Mouse (Mus musculus) cerebellum, postnatal 25 days (tissue): ENCODE measurements at regions not wholly inside any gene's neighbourhood (a gene's known extent, or its start where the extent isn't known, plus 50 kb on each side); places are given as distances from the start of the nearest gene placed in this dataset.

ENCODE experiments used
- DNase-seq, 2 experiments: peaks; one replicate each; pipeline ENCODE4 v3.0.0; 2021; ENCODE audit warnings: mixed read lengths in 2 of 2

DNA sequence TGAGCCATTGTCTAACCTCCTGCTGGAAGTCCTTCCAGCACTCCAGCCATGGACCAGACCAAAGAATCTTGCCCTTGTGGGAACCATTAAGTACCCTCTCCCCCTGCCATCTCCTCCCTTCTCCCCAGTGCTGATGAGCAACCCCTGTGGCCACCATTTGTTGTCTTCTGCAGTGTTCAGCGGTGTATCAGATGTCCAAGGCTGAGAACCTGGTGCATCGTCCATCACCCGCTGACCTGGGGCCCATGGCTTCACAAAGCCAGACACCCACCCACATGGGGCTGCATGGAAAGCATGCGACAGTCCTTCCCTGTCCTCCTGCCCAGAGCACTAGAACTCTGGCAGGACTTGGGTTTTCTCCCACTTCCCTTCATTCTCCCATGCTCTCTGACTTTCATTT is 1596.7 kb downstream of the D3Ertd751e start:
- no peak for DNase-seq

DNA sequence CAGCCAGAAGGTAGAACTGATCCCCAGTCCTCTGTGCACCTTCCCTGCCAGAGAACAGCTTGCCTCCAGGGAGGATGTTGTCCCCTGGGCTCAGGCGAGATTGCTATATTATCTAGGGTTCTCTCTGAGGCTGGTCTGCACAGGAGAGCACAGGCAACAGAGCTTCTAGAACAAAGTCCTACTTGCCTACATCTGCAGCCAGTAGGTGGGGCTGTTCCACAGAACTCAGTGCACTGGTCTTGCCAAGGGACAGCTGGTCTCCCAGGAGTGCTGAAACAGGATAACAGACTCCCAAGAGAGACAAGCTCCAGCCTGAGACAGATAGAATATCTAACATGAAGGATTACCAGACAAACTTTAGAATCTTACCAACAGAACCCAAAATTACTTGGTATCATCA is 1600.5 kb downstream of the D3Ertd751e start:
- DNase-seq = peak in 1 of 2 experiments; percentile 4

DNA sequence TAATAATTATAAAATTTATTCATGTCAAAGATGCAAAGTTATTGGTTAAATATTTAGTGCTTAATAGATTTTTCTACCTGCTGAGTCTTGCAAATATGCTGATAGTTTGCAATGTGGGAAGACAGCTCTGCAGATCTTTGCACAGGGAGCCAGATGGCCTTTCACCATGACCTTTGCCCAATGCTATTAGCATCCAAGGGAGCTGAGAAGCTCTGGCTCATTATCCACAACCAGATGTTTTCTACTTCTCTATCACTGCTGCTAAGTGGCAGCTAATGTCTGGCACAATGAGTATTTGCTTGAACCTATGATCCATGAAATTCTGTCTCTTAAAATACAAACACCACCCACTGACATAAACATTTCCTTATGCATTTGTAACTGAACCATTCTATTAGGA is 1610.4 kb downstream of the D3Ertd751e start:
- no peak for DNase-seq

DNA sequence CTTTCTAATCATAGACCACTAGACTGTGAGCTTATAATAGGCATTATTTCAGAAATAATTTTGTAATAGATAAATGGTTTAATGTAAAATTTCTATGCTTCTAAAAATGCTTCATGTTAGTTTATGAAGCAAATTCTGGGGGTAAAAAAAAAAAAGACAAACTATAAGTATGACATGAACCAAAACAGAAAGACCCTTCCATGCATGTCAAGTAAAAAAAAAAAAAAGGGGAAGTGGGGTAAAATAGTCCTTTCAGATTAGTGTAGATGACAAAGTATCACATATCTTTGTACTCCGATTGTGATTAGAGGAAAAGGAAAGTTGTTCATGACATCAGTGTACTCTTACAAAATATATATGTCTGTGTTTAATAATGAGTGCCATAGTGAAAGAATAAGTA is 1616.1 kb downstream of the D3Ertd751e start:
- no peak for DNase-seq

DNA sequence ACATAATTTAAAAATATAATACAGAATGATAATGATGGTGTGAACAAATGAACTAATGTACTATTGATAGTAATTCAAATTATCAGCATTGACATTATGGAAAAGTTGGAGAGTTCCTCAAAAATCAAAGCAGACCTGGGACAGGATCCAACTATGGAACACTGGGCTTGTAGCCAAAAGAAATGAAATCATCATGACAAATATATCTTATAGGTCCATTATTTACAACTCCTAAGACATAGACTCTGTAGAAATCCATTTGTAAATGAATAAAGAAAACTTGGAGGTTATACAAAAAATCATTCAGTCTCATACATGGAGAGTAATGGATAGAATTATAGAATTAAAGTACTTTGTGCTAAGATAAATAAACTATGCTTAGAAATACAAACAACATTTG is 1657.5 kb downstream of the D3Ertd751e start:
- peak in 1 of 2 experiments; percentile 2 for DNase-seq

DNA sequence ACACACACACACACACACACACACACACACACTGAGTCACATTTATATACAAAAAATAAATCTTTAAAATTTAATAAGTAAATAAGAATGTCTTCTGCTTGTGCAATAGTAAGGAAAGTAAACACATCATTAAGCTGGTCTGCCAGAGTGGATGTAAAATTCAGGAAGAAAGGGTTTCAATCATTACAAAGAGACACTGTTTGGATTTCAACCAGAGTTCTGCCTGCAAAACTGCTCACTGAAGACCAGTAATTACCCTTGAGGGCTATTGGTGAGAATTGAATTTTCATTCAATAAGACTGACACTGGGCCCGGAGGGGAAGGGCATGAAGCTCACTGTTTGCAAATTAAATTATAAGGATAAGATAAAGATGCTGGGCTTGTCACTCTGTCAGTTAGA is 1682.5 kb downstream of the D3Ertd751e start:
- DNase-seq = no peak

DNA sequence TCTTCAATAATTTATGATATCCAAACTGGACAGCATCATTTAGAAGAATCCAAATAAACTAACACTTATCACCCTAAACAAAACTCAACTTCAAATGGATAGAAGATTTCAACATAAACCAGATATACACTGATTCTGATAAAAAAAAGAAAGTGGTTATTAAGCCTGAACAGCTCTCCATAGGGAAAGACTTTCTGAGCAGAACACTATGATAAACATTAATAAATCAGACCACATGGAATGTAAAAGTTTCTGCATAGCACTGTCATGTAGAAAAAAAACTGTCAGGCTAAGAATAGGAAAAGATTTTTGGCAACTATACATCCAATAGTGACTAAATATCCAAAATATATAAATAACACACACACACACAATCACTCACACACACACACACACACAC is 1684.3 kb downstream of the D3Ertd751e start:
- no peak for DNase-seq

DNA sequence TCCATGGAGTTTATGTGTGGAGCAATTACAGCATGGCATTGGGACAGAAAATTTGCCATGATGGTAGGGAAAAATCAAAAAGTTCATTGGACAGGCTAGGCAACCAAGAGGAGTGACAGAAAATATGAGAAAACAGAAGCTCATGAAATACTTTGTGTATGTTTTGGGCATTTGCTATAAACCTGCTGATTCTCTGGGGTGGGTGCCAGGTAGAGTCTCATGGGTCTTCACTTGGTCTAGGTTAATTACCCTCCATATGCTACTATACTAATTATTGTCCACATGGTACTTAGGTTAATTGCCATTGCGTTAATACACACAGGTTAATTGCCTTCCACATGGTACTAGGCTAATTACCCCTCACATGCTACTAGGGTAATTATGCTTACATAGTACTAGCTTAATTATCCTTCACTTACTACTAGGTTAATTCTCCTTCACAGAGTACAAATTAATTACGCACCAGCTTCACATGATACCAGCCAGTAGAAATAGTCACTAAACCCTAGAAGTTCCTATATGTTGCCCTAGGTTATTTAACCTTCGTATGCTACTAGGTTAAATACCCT is 1719.2 kb downstream of the D3Ertd751e start:
- no peak for DNase-seq
